Mouse (Mus musculus) liver, embryonic 14.5 days (tissue): ENCODE results near the gene Rnf141. TPM values are rescaled to one million over a fixed set of nuclear protein-coding genes. Genes with fewer than 3 reads are reported as not detected.

Source experiments
- ATAC-seq: fragments of 200-750 bp; cut with Nextera tagmentation; 2 replicates; pipeline ENCODE4 v1.8.0; 2017; ENCODE audit warnings: moderate number of reproducible peaks, mild to moderate bottlenecking, moderate library complexity; ENCODE audit not compliant: insufficient read depth
- DNase-seq, 3 experiments: peaks; one replicate each; pipeline ENCODE4 v3.0.0-alpha.2; 2012 to 2013; ENCODE audit warnings: low read depth in 3 of 3, low spot score in 3 of 3
- H3K27ac ChIP-seq: fragments of 300-500 bp; sonication (generic); 2 replicates; pipeline ENCODE4 v1.5.1; 2014; ENCODE audit warnings: moderate library complexity, mild to moderate bottlenecking, control low read depth, inconsistent platforms
- H3K27me3 ChIP-seq: fragments of 300-500 bp; sonication (generic); 2 replicates; pipeline ENCODE4 v1.6.1; 2014; ENCODE audit warnings: mild to moderate bottlenecking, low read length, moderate library complexity; ENCODE audit not compliant: control insufficient read depth, insufficient read depth
- H3K36me3 ChIP-seq: fragments of 300-500 bp; sonication (generic); replicated peaks from 2 replicates; pipeline ENCODE4 v1.6.1; 2014; ENCODE audit warnings: low read depth; ENCODE audit not compliant: control insufficient read depth, insufficient read depth
- H3K4me1 ChIP-seq, 2 experiments: fragments of 200-500 bp in 1 of 2; fragments of 300-500 bp in 1 of 2; sonication (generic) in 1 of 2; replicated peaks; 2 replicates each; pipeline ENCODE4 v1.6.1; 2012 to 2014; ENCODE audit warnings: antibody characterized with exemption in 1 of 2, inconsistent platforms in 1 of 2, low read length in 1 of 2; ENCODE audit not compliant: control insufficient read depth in 2 of 2, insufficient read depth in 2 of 2
- H3K4me2 ChIP-seq: fragments of 300-500 bp; sonication (generic); 2 replicates; pipeline ENCODE4 v1.6.1; 2014; ENCODE audit warnings: low read depth, mild to moderate bottlenecking, control low read depth, moderate library complexity
- H3K4me3 ChIP-seq, 2 experiments: fragments of 200-500 bp in 1 of 2; fragments of 300-500 bp in 1 of 2; sonication (generic) in 1 of 2; 2 replicates each; pipeline ENCODE4 v1.5.1; 2012 to 2014; ENCODE audit warnings: low read depth in 2 of 2, low read length in 2 of 2, mild to moderate bottlenecking in 2 of 2, control low read depth in 1 of 2, inconsistent platforms in 1 of 2, moderate library complexity in 1 of 2; ENCODE audit not compliant: insufficient read depth in 1 of 2
- H3K9ac ChIP-seq: fragments of 300-500 bp; sonication (generic); replicated peaks from 2 replicates; pipeline ENCODE4 v1.6.1; 2014; ENCODE audit warnings: mild to moderate bottlenecking, control low read depth, moderate library complexity
- H3K9me3 ChIP-seq: fragments of 300-500 bp; sonication (generic); 2 replicates; pipeline ENCODE4 v1.6.1; 2016; ENCODE audit warnings: low read length, mixed read lengths; ENCODE audit not compliant: control insufficient read depth
- CTCF ChIP-seq: IDR thresholded peaks from 2 replicates; pipeline ENCODE4 v1.5.1; 2016; ENCODE audit warnings: antibody characterized with exemption, low read depth, control low read depth
- EP300 ChIP-seq: IDR thresholded peaks from 2 replicates; pipeline ENCODE4 v1.6.1; 2016; ENCODE audit warnings: antibody characterized with exemption, low read depth
- WGBS: fragments of 180-500 bp; shearing (Covaris S2); extraction: QIAGEN DNeasy Blood & Tissue Kit; methylation state at CpG from one replicate; pipeline ENCODE4 v1.1.7; 2014; ENCODE audit not compliant: insufficient replicate concordance; 5-methylcytosine and 5-hydroxymethylcytosine counted together
- polyA plus RNA-seq, 2 experiments: library from polyadenylated mRNA; depleted of rRNA in 1 of 2; stranded (reverse) in 1 of 2; unstranded in 1 of 2; fragments of >200 nt; fragmentation: Nextera tagmentation in 1 of 2; extraction: Ambion mirVana in 1 of 2; gene quantifications; 2 replicates each; pipeline versions ENCODE4 v1.2.1 to v1.2.3; 2012 to 2014

Rnf141 gene
- polyA plus RNA-seq, 2 experiments = 17.4 to 25.4 TPM

- H3K9me3 ChIP-seq = no peaks in the 10 kb centered on the region
- H3K4me1 ChIP-seq = peaks cover 77 to 78% of the 10 kb centered on the region in 2 experiments
- peak overlapping the region; percentile 92 for H3K27ac ChIP-seq
- no peak for DNase-seq
- H3K27me3 ChIP-seq = no peaks in the 10 kb centered on the region
- WGBS = 80% methylated on average over 8 of the region's 8 CpGs
- peak overlapping the region; percentile 93 for H3K4me2 ChIP-seq
- H3K36me3 ChIP-seq = peaks cover 33% of the 10 kb centered on the region
- peak overlapping the region; percentile 60 for H3K9ac ChIP-seq
- ATAC-seq = no peak
- no peak overlapping the region for H3K4me3 ChIP-seq
- TF ChIP-seq EP300 = no peak
- TF ChIP-seq CTCF = no peak
Measured at GRCm38 (mm10) chr7:110779605-110780111, 64.6 kb downstream of the Rnf141 start.

- H3K4me2 ChIP-seq = peak overlapping the region; percentile 93
- H3K27me3 ChIP-seq = no peaks in the 10 kb centered on the region
- ATAC-seq (peak; percentile 52), DNase-seq (peak in 1 of 3 experiments; percentile 62)
- WGBS = 38% methylated on average over 7 of the region's 7 CpGs
- H3K9ac ChIP-seq = peak overlapping the region; percentile 60
- H3K4me1 ChIP-seq = peaks cover 77 to 78% of the 10 kb centered on the region in 2 experiments
- H3K4me3 ChIP-seq = peak overlapping the region; percentile 30 to 50
- TF ChIP-seq EP300 (peak; percentile 88), CTCF (no peak)
- peaks cover 33% of the 10 kb centered on the region for H3K36me3 ChIP-seq
- peak overlapping the region; percentile 92 for H3K27ac ChIP-seq
- H3K9me3 ChIP-seq = no peaks in the 10 kb centered on the region
Measured at GRCm38 (mm10) chr7:110778933-110779332, 65.3 kb downstream of the Rnf141 start.

GRCm38 (mm10) chr7:110777146-110778001 is 66.9 kb downstream of the Rnf141 start:
- Histone ChIP-seq H3K36me3 (peaks cover 33% of the 10 kb centered on the region), H3K9ac (peak overlapping the region; percentile 9; the same call in 1 of the 2 replicates), H3K4me2 (peak overlapping the region; percentile 93), H3K4me3 (no peak overlapping the region), H3K4me1 (peaks cover 83% of the 10 kb centered on the region in 2 experiments), H3K27me3 (no peaks in the 10 kb centered on the region), H3K27ac (peak overlapping the region; percentile 92), H3K9me3 (no peaks in the 10 kb centered on the region)
- DNase-seq (no peak), ATAC-seq (no peak)
- TF ChIP-seq EP300 (no peak), CTCF (no peak)
- WGBS = 76% methylated on average over 18 of the region's 18 CpGs

GRCm38 (mm10) chr7:110774674-110775073 is 69.6 kb downstream of the Rnf141 start:
- Histone ChIP-seq H3K9ac (peak overlapping the region; percentile 98), H3K4me3 (peak overlapping the region; percentile 80 to 89), H3K4me1 (peaks cover 83 to 84% of the 10 kb centered on the region in 2 experiments), H3K36me3 (peaks cover 18% of the 10 kb centered on the region), H3K27me3 (no peaks in the 10 kb centered on the region), H3K9me3 (no peaks in the 10 kb centered on the region), H3K4me2 (peak overlapping the region; percentile 93), H3K27ac (peak overlapping the region; percentile 92)
- 19% methylated on average over 8 of the region's 8 CpGs for WGBS
- DNase-seq (peak; percentile 86 to 88 (median 88)), ATAC-seq (peak; percentile 83)
- no peak for TF ChIP-seq CTCF
- TF ChIP-seq EP300 = peak; percentile 79

DNA sequence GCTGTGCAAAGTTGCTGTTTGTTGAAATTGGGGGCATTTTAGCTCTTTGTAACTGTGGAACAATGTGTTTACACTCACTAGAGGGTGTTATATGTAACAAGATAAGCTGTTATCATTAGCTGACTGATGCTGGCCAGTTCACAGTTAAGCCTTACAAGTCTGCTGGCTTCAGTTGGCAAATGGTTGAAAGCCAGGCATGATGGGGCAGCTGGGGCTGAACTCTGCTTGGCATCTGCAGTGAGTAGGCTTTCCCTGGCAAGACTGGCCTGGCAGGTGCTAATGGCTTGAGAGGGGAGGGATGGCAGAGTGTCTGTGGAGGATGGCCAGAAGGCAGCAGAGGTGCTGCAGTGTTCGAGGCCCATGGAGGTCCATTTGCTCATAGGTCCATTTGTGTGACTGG is 70.2 kb downstream of the Rnf141 start:
- ATAC-seq = peak; percentile 38
- Histone ChIP-seq H3K36me3 (peaks cover 14% of the 10 kb centered on the region), H3K9ac (peak overlapping the region; percentile 98), H3K27me3 (peaks cover 2% of the 10 kb centered on the region; the same call in 1 of the 2 replicates), H3K9me3 (no peaks in the 10 kb centered on the region), H3K4me2 (peak overlapping the region; percentile 93), H3K4me1 (peaks cover 83 to 84% of the 10 kb centered on the region in 2 experiments), H3K4me3 (peak overlapping the region; percentile 80 to 89), H3K27ac (peak overlapping the region; percentile 92)
- 35% methylated on average over 1 of the region's 1 CpGs for whole genome bisulfite sequencing
- DNase-seq = no peak
- TF ChIP-seq EP300 (peak; percentile 50; the same call in 1 of the 2 replicates), CTCF (no peak)
